Mouse (Mus musculus): Measurements from ENCODE around the gene Fgf12.

DNA sequence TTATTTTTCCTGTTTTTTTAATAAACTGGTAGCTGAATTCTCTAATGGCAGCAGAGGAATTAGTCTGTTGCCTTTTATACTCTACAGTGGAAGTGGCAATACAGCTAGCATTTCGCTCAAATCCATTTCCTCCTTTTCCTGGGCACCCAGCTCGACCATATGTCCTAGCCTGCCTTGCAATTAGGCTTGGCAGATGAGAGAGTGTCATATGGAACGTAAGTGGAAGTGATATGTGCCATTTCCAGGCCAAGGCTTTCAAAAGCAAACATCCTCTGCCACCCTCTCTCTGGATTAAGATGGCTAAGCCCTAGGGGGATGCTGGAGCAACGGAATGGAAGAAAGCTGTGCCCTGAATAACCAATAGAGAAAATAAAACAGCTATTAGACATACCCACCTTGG, 350.2 kb downstream of the Fgf12 start:
- TF ChIP-seq CTCF (IDR thresholded peaks at IDR 0.05; ENCODE audit: control insufficient read depth, insufficient read depth, insufficient replicate concordance, low read depth, low read length), result no peak
- TF ChIP-seq POLR2A (IDR thresholded peaks at IDR 0.05; ENCODE audit: control insufficient read depth, low read depth, low read length), result no peak

All from testis, adult 2 months (tissue).